Mouse (Mus musculus): ENCODE results near the gene Krtap10-4.
"Not testable (repeated sequence)": the region's sequence is repeated elsewhere in the genome, so short reads cannot be mapped to it uniquely, and the experiment has no call there.

The Krtap10-4 gene

DNA sequence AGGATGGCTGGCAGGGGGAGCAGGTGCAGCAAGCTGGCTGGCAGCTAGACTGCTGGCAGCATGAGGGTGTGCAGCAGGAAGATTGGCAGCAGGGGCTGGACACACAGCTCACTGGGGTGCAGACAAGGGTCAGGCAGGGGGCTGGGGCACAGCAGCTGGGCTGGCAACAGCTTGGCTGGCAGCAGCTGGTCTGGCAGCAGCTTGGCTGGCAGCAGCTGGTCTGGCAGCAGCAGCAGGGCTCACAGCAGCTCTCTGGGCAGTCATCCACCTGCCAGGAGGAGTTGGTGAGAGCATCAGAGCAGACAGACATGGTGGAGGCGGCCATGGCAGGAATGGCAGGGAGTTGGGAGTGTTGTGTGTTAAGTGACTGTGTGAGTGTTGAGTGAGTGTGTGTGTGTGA, 39.0 kb downstream of the Krtap10-4 start, which contains the start of gene Gm7137:
Gm7137 (minus strand) TSS at position 325 of the 400 bp plus-strand sequence.
- not testable (repeated sequence) for DNase-seq

DNA sequence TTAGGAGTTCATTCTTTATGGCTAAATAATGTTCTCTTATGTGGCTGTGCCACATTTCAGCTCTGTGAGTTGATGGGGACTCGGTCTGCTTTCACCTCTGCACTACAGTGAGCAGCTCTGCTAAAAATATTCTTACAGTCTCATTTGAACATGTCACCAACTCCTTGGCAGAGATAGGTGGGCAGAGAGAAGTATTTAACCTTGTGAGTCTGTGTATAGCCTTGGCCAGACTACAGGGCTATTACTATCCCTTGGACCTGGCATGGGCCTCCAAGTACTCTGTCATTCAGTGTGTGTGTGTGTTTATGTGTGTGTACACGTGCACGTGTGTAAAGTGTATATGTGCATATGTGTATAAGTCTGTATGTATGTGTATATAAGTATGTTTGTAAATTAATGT, 43.5 kb downstream of the Krtap10-4 start:
- DNase-seq = not testable (repeated sequence)

DNA sequence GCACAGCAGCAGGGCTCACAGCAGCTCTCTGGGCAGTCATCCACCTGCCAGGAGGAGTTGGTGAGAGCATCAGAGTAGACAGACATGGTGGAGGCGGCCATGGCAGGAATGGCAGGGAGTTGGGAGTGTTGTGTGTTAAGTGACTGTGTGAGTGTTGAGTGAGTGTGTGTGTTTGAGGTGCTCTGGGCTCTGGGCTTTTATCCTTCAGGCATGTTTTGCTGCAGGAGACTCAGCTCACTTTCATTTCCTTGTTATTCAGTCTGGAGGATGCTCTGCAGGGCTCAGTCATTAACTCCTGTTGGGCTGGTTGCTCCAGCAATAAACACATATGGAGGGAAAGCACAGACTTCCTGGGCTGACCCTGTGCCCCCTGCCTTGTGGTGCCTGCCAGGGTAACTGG, 44.5 kb downstream of the Krtap10-4 start, which contains the start of gene Gm3250:
Gm3250 (minus strand) TSS at position 101 of the 400 bp plus-strand sequence.
- DNase-seq = not testable (repeated sequence)

DNA sequence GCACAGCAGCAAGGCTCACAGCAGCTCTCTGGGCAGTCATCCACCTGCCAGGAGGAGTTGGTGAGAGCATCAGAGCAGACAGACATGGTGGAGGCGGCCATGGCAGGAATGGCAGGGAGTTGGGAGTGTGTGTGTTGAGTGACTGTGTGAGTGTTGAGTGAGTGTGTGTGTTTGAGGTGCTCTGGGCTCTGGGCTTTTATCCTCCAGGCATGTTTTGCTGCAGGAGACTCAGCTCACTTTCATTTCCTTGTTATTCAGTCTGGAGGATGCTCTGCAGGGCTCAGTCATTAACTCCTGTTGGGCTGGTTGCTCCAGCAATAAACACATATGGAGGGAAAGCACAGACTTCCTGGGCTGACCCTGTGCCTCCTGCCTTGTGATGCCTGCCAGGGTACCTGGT, 50.1 kb downstream of the Krtap10-4 start, which contains the start of gene Gm7138:
Gm7138 (minus strand) TSS at position 101 of the 400 bp plus-strand sequence.
- not testable (repeated sequence) for DNase-seq
